Mouse (Mus musculus) lung, postnatal 10 days (tissue): ENCODE measurements around the gene Foxr2.

Experiments used
- DNase-seq: peaks from one replicate; pipeline ENCODE4 v3.0.0; 2021

The Foxr2 gene

DNA sequence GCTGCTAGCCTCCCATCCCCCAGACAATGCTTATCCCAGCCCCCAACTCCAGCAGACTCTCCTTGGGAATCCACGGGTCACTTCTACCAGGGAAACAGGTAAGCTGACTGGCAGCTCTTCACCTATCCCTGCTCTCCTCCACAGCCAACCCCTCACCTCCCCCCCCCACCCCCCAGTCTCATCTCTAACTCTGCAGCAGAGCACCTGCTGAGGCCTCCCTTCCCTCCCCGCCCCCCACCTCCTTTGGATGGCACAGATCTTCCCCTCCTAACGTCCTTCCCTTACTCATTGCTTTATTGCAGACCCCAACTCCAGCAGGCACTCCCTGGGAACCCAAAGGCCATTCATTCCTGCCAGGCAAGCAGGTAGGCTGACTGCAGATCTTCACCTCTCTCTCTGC lies at the start of gene Foxr2:
TSS of gene Foxr2 (plus strand) at position 301 of the 400 bp plus-strand sequence.
- DNase-seq, result no peak

DNA sequence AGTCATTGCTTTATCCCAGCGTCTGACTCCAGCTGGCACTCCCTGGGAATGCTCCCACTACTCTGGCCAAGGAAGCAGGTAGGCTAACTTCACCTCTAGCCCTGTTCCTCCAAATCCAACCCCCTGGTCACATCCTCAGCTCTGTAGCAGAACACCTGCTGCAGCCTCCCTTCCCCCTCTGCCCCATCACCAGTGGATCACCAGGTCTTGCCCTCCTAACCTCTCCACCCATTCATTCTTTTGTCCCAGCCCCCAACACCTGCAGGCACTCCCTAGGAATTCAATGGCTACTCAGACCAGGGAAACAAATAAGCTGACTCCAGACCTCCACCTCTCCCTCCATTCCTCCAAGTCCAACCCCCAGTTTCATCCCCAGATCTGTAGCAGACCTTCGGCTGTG lies 427 bp downstream of the Foxr2 start:
- no peak for DNase-seq

DNA sequence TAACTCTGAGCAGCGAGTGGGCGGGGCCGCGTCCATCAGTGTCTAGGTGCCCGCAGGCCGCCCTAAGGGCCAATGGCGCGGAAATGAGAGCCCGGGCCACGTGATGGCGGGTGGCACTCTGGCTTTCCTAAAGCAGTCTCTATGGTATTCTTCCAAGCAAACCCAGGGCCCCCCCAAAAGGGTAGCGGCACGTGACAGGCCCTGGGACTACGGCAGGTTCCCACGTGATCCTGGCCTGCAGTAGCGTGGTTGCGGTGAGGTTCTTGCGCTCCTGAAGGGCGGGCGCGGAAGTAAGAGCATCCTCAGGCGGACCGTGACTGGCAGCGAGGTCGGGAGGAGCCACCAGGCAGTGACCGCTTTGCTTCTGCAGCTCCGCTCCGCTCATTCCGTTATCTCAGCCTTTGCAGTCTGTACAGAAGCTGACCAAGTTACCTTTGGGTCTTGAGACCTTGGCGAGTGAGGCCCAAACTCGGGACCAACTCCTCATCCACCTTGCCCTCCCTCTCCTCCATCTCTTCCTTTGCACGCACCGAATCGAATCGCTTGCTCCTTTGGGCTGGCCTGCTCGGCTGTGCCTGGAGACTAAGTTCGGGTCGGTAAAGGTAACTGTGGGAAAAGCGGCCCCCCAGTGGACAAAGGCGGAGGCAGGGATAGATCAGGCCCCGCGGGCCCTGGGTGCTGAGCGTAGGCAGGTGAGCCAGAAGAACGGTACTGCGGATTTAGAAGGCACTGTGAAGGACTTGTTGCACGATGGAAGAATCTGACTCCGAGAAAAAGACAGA lies 21.3 kb downstream of the Foxr2 start, which contains the start of gene Rragb:
TSS of gene Rragb (plus strand) at position 248 of the 782 bp plus-strand sequence.
- DNase-seq, result peak; percentile 59

- no peak for DNase-seq
Measured at GRCm38 (mm10) chrX:153142656-153143055, 24.1 kb downstream of the Foxr2 start.

DNA sequence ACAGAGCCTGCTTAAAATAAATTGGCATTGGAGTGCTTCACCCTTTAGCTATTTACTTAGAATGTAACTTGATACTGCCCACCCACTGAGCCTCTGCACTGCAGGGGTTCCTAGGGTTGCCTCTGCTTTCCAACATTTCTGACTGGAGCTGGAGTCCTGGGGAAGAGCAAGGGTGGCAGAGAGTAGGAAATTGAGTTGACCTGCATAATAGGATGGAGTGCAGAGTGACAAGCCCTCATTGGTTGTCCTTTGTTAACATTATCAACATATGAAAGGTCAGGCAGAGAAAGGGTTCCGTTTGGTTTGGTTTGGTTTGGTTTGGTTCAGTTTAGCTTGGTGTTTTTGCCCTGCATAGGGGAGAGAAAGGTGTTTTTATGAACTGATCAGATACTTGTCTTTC lies 33.2 kb downstream of the Foxr2 start:
- no peak for DNase-seq

- DNase-seq, result peak; percentile 27
Measured at GRCm38 (mm10) chrX:153155322-153155721, 36.7 kb downstream of the Foxr2 start.

DNA sequence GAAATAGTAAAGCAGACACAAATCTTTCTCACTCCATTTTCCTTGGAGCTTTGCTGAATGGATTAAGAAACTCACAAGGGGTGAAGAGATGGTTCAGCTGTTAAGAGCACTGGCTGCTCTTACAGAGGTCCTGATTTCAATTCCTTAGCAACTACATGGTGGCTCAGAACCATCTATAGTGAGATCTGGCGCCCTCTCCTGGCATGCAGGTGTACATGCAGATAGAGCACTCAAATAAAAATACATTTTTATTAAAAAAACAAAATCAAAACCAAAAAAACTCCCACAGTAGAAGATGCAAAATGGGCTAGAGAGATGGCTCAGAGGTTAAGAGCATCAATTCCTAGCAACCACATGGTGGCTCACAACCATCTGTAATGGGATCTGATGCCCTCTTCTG lies 56.2 kb downstream of the Foxr2 start:
- DNase-seq, result peak; percentile 3

GRCm38 (mm10) chrX:153182221-153182620 lies 63.6 kb downstream of the Foxr2 start:
- peak; percentile 18 for DNase-seq
